Mouse (Mus musculus) adipose tissue, adult 10 weeks (tissue): Measurements from ENCODE around the gene Zscan22. TPM values are rescaled to one million over a fixed set of nuclear protein-coding genes. Genes with fewer than 3 reads are reported as not detected.

ENCODE experiments used
- polyA plus RNA-seq: library from polyadenylated mRNA; stranded (reverse); fragments of 350-450 nt; fragmentation: Illumina TruSeq; extraction: RNeasy Lipid Tissue Mini Kit (QIAGEN cat#74804); gene quantifications from one replicate; pipeline ENCODE4 v1.2.3, GENCODE M21; 2014; ENCODE audit warnings: low read depth, low replicate concordance

The Zscan22 gene
- polyA plus RNA-seq: 9.7 TPM

DNA sequence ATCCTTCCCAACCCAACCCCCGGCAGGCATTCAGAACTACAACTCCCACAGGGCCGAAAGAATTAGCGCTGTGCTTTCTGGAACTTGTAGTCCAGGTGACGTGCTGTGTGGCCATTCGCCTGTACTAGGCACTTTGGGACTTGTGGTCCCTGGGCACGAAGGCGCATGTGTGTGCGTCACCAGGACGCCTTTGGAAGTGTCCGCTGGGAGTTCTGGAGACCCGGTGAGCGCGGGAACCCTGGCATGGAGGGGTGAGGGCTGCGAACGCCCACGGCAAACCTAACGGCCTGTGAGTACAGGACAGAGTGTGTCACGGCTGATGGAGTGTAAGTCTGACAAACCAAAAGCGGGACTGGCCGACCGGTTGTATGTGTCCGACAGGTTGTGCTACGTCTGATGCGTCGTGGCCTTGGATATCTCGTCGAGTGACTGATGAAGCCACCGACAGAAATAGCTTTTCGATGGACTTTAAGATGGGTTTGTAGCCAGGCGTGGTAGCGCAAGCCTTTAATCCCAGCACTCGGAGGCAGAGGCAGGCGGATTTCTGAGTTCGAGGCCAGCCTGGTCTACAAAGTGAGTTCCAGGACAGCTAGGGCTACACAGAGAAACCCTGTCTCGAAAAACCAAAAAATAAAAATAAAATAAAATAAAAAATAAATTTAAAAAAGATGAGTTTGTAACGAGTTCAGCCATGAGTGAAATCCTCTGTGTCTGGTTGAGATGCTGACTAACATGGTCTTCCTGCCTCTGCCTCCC is at the start of gene Zscan22:
Zscan22 (plus strand) TSS at position 161 of the 756 bp plus-strand sequence.

DNA sequence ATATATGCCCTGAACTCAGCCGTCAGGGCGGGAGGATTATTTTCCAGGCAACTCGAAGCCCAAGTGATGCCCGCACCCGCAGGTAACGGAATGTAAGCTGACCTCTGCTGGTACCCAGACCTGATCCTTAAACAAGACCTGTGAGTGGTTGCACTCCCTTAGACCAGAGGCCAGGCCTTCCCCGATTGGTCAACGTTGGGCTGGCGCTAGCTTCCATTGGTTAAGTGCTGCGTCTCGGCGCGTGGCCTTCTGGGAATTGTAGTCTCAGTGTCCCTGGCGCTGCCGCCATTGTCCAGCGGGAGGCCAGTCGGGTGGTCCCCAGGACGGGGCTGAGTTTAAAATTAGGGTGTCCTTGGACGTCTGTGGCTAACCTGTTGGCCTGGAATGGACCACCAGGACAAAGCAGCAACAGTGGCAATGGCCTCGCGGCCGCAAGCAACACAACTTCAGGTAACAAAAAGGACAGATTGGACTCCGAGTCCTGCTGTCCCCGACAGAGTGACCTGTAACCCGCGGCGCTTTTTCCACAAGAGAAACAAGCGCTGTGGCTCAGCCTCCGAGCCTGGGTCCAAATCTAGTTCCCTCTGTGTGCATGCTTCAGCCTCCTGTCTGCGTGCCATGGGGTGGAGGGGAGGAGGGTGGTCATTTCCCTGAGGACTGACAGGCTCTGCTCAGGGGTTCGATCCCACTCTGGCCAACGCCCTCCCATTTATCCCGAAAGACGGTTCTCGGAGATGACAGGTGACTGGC is 16.5 kb upstream of the Zscan22 start, which contains the start of gene Zfp128:
Zfp128 (plus strand) TSS at position 267 of the 750 bp plus-strand sequence.

DNA sequence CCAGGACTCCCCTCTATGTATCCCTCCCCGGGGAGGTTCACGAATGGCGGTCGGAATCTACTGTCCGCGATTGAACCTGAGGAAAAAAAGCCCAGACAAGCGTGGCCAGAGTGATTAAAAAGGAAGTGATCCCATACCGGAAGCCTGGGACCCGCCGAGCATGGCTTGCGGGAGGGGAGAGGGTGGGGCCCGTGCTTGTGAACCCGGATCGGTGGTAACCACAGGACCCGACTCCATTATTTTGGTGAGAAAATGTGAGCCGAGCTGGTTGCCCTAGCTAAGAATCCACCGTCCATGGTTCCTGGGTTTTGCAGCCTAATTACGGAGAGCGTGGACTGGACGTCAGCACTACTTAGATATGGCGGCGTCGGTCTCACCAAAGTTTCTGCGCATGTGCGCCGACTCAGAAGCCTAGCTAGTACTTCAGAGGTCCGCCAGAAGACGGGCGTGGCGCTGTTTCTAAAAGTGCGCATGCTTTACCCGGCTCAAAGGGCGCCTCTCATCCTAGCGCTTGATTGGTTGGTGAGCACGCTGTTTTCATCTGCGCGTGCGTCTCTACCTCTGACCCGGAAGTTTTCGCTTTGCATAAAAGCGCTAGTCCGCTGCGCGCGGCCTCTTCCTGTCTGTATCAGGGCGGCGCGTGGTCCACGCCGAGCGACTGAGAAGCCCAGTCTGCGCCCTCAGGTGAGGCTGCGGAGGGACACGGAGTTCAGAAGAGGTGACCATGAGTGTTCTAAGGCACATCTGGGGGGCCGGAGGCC is 24.3 kb downstream of the Zscan22 start, which contains the start of gene Rps5:
Rps5 (plus strand) TSS at position 586 of the 761 bp plus-strand sequence.

DNA sequence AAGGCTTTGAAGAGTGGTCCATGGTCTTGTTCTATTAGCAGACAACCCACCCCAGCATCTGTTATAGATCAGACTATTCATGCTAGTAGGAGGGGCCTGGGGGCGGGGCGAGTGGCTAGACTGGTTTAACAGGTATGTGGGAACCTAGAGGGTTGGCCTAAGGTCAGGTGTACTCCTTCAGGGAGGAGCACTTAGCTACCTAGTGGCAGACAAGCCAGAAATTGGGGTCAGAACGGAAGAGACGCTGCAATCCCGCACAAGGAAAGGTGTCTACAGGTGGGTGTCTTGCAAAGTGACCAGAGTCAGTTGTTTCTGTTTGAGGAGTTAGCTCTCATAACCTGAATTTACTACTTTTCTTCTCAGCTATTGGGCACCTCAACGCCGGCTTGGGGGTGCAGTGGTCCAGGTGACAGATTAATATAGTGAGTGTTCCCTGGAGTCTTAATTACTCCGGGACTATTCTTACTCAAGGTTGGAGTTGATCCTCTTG is 29.6 kb downstream of the Zscan22 start, which contains the start of gene Rnf225:
Rnf225 (plus strand) TSS at position 226 of the 490 bp plus-strand sequence.

Other genes with a start within 250 kb of the Zscan22 start
- not detected for gene Vmn2r55, start 212.8 kb upstream of the Zscan22 start, polyA plus RNA-seq
- not detected for gene Vmn2r56, start 162.8 kb upstream of the Zscan22 start, polyA plus RNA-seq
- gene Zscan18, start 94.2 kb upstream of the Zscan22 start, polyA plus RNA-seq: 7.2 TPM
- 10.0 TPM for gene Zfp329, start 79.0 kb upstream of the Zscan22 start, polyA plus RNA-seq
- gene Zfp110, start 63.1 kb upstream of the Zscan22 start, polyA plus RNA-seq: 29.2 TPM
- gene Zfp128, start 16.6 kb upstream of the Zscan22 start, polyA plus RNA-seq: 3.2 TPM
- 1,193 TPM for gene Rps5, start 24.5 kb downstream of the Zscan22 start, polyA plus RNA-seq
- gene Rnf225, start 29.6 kb downstream of the Zscan22 start, polyA plus RNA-seq: 2.3 TPM
- gene Zfp324, start 68.0 kb downstream of the Zscan22 start, polyA plus RNA-seq: 6.8 TPM
- gene Zfp446, start 80.0 kb downstream of the Zscan22 start, polyA plus RNA-seq: 9.2 TPM
- not detected for gene Slc27a5, start 100.4 kb downstream of the Zscan22 start, polyA plus RNA-seq
- 177 TPM for gene Trim28, start 101.3 kb downstream of the Zscan22 start, polyA plus RNA-seq
- 11.0 TPM for gene Zbtb45, start 112.2 kb downstream of the Zscan22 start, polyA plus RNA-seq
- gene Chmp2a, start 137.0 kb downstream of the Zscan22 start, polyA plus RNA-seq: 207 TPM
- gene Ube2m, start 140.5 kb downstream of the Zscan22 start, polyA plus RNA-seq: 155 TPM
- gene Mzf1, start 156.9 kb downstream of the Zscan22 start, polyA plus RNA-seq: 3.6 TPM
- gene Vmn1r85, start 197.4 kb downstream of the Zscan22 start, polyA plus RNA-seq: not detected
- gene Vmn1r86, start 222.1 kb downstream of the Zscan22 start, polyA plus RNA-seq: not detected
- not detected for gene Vmn1r87, start 242.3 kb downstream of the Zscan22 start, polyA plus RNA-seq